ENCODE assay signal across 9 mouse cellular contexts in the genomic region with DNA sequence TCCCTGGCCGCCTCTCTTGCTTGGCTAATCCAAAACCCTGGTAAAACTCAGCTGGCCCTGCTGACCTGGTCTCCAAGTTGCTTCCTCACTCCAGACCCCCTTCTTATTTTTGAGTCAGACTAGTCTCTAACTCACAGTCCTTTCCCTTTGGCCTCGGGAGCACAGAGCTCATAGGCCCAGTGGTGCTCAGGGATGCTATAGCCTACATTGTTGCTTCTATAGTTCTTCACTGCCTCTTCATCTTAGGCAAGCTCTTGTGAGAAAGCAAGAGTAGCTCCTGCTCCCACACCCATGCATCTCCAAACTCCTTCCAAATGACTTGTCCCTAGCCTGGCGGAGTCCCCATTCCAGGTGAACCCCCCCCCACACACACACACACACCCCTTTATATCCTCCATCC. TPM values are rescaled to one million over a fixed set of nuclear protein-coding genes. Genes with fewer than 3 reads are reported as not detected.
DNase-seq lines count a peak whose midpoint lies in the region; ATAC-seq lines count a peak whose summit lies in the region.
"Had no signal": no experiment of that assay in that cellular context is flagged by ENCODE, and none has a peak within 500 bp of the region (broad histone marks: within the 10 kb centered on the region; RNA-seq: fewer than 3 reads in every experiment).

No protein-coding gene starts in this region.

- peak overlapping the region; percentile 92 for H3K4me3 ChIP-seq in heart, embryonic 12.5 days
- peak overlapping the region; percentile 86 to 97 for H3K4me3 ChIP-seq in heart, embryonic 14.5 days (ENCODE audit: control insufficient read depth in 1 of 2, insufficient read depth in 1 of 2, low read depth in 1 of 2, low read length in 2 of 2)
- H3K4me3 ChIP-seq in liver, embryonic 13.5 days (replicated peaks), result peak overlapping the region; percentile 75

- peak overlapping the region; percentile 91 for H3K9ac ChIP-seq in heart, embryonic 12.5 days
- H3K9ac ChIP-seq in heart, embryonic 14.5 days (ENCODE audit: low read length), result peak overlapping the region; percentile 95
- H3K9ac ChIP-seq in liver, embryonic 13.5 days, result peak overlapping the region; percentile 83

- H3K36me3 ChIP-seq in heart, embryonic 12.5 days, result peaks cover 40% of the 10 kb centered on the region
- H3K36me3 ChIP-seq in heart, embryonic 14.5 days (ENCODE audit: control insufficient read depth, insufficient read depth, low read length), result peaks cover 38% of the 10 kb centered on the region
- H3K36me3 ChIP-seq in liver, embryonic 13.5 days, result peaks cover 43% of the 10 kb centered on the region

- peaks cover 22% of the 10 kb centered on the region for H3K4me1 ChIP-seq in heart, embryonic 12.5 days (replicated peaks)
- H3K4me1 ChIP-seq in heart, embryonic 14.5 days (ENCODE audit: control insufficient read depth in 2 of 2, insufficient read depth in 2 of 2, low read length in 2 of 2), result peaks cover 3 to 11% of the 10 kb centered on the region in 2 experiments
- H3K4me1 ChIP-seq in liver, embryonic 13.5 days (replicated peaks), result peaks cover 61% of the 10 kb centered on the region

- H3K9me3 ChIP-seq in heart, embryonic 12.5 days (replicated peaks), result no peaks in the 10 kb centered on the region
- no peaks in the 10 kb centered on the region for H3K9me3 ChIP-seq in heart, embryonic 14.5 days (ENCODE audit: control insufficient read depth, low read length)
- H3K9me3 ChIP-seq in liver, embryonic 13.5 days (replicated peaks), result no peaks in the 10 kb centered on the region

- H3K27me3 ChIP-seq in heart, embryonic 12.5 days (replicated peaks), result no peaks in the 10 kb centered on the region
- H3K27me3 ChIP-seq in heart, embryonic 14.5 days (ENCODE audit: control insufficient read depth, insufficient read depth, low read length), result no peaks in the 10 kb centered on the region
- no peaks in the 10 kb centered on the region for H3K27me3 ChIP-seq in liver, embryonic 13.5 days

- intact Hi-C loops in heart, postnatal 14 days (cut with DNase I), result loop anchor here (5.0 kb wide), 1 partner anchor 40 kb away; the partner anchor contains the start of genes Dnajb1 and Tecr

- ATAC-seq in heart, embryonic 12.5 days (ENCODE audit: insufficient number of reproducible peaks, low FRiP score), result no peak
- no peak for ATAC-seq in heart, embryonic 14.5 days (ENCODE audit: insufficient number of reproducible peaks, insufficient read depth, low FRiP score, low read depth)
- ATAC-seq in liver, embryonic 13.5 days (ENCODE audit: low read depth), result no peak

- no peak overlapping the region for H3K27ac ChIP-seq in heart, embryonic 12.5 days (ENCODE audit: poor library complexity, severe bottlenecking)
- 0 out of 4 replicates have a peak overlapping the region, but pooled peaks of 1 of the 2 experiments have one; percentile 78 for H3K27ac ChIP-seq in heart, embryonic 14.5 days (replicated peaks in 1 of 2; ENCODE audit: control insufficient read depth in 1 of 2, insufficient read depth in 1 of 2, low read depth in 2 of 2, low read length in 2 of 2)
- peak overlapping the region; percentile 79 for H3K27ac ChIP-seq in liver, embryonic 13.5 days

- 61% methylated on average over 3 of the region's 3 CpGs for WGBS in heart, embryonic 12.5 days
- 58% methylated on average over 3 of the region's 3 CpGs for WGBS in heart, embryonic 14.5 days
- 50% methylated on average over 3 of the region's 3 CpGs for WGBS in liver, embryonic 13.5 days (ENCODE audit: insufficient replicate concordance)

- peak overlapping the region; percentile 94 for H3K4me2 ChIP-seq in heart, embryonic 12.5 days
- H3K4me2 ChIP-seq in heart, embryonic 14.5 days (ENCODE audit: low read length), result peak overlapping the region; percentile 82
- H3K4me2 ChIP-seq in liver, embryonic 13.5 days, result peak overlapping the region; percentile 76

- DNase-seq in heart, postnatal 14 days, result no peak
- peak; percentile 4 for DNase-seq in MEL-GATA-1-ER (ENCODE audit: extremely low read depth, low read depth)
- DNase-seq in liver, embryonic 13.5 days, result no peak
- no peak for DNase-seq in natural killer cell, adult 2 months (ENCODE audit: low spot score in 2 of 2)
- DNase-seq in adrenal gland, postnatal 4 days (ENCODE audit: low spot score in 2 of 2), result no peak
- no peak for DNase-seq in spleen, postnatal 36 days (ENCODE audit: low spot score in 2 of 2)

RNA-seq across cellular contexts. Expression of gene Ndufb7, which starts 1.2 kb away (rescaled TPM):
- 547 and 555 TPM in 2 replicates for polyA plus RNA-seq in heart, embryonic 12.5 days (2016; fragmentation: Nextera tagmentation; extraction: Ambion mirVana)
- total RNA-seq in heart, postnatal 14 days (2021), result 100 to 1,000 TPM; 675 to 683 TPM
- polyA plus RNA-seq in heart, embryonic 14.5 days (2014; fragmentation: Nextera tagmentation; extraction: Ambion mirVana), result 717 and 718 TPM in 2 replicates
- polyA plus RNA-seq in liver, embryonic 13.5 days (2015; fragmentation: Nextera tagmentation; extraction: Ambion mirVana), result 268 and 288 TPM in 2 replicates
- 100 to 1,000 TPM; 215 to 223 TPM for total RNA-seq in adrenal gland, postnatal 4 days (2021)

RNA-seq across cellular contexts. Expression of gene Olfr370, which starts 32.1 kb away (rescaled TPM):
- polyA plus RNA-seq in heart, embryonic 12.5 days (2016; fragmentation: Nextera tagmentation; extraction: Ambion mirVana), result not detected in 2 replicates
- not detected for total RNA-seq in heart, postnatal 14 days (2021)
- not detected in 2 replicates for polyA plus RNA-seq in heart, embryonic 14.5 days (2014; fragmentation: Nextera tagmentation; extraction: Ambion mirVana)
- not detected in 2 replicates for polyA plus RNA-seq in liver, embryonic 13.5 days (2015; fragmentation: Nextera tagmentation; extraction: Ambion mirVana)
- not detected for total RNA-seq in adrenal gland, postnatal 4 days (2021)
- total RNA-seq: layer of hippocampus, postnatal 10 days had no signal

RNA-seq across cellular contexts. Expression of gene Tecr, which starts 40.1 kb away (rescaled TPM):
- 445 and 456 TPM in 2 replicates for polyA plus RNA-seq in heart, embryonic 12.5 days (2016; fragmentation: Nextera tagmentation; extraction: Ambion mirVana)
- total RNA-seq in heart, postnatal 14 days (2021), result 100 to 1,000 TPM; 184 to 210 TPM
- 461 and 507 TPM in 2 replicates for polyA plus RNA-seq in heart, embryonic 14.5 days (2014; fragmentation: Nextera tagmentation; extraction: Ambion mirVana)
- 334 and 348 TPM in 2 replicates for polyA plus RNA-seq in liver, embryonic 13.5 days (2015; fragmentation: Nextera tagmentation; extraction: Ambion mirVana)
- total RNA-seq in adrenal gland, postnatal 4 days (2021), result 100 to 1,000 TPM; 369 to 378 TPM

RNA-seq across cellular contexts. Expression of gene Dnajb1, which starts 40.3 kb away (rescaled TPM):
- polyA plus RNA-seq in heart, embryonic 12.5 days (2016; fragmentation: Nextera tagmentation; extraction: Ambion mirVana), result 45.1 and 47.4 TPM in 2 replicates
- total RNA-seq in heart, postnatal 14 days (2021), result 10 to 100 TPM; 13.9 to 18.2 TPM
- polyA plus RNA-seq in heart, embryonic 14.5 days (2014; fragmentation: Nextera tagmentation; extraction: Ambion mirVana), result 37.0 and 38.2 TPM in 2 replicates
- 54.5 and 59.6 TPM in 2 replicates for polyA plus RNA-seq in liver, embryonic 13.5 days (2015; fragmentation: Nextera tagmentation; extraction: Ambion mirVana)
- total RNA-seq in adrenal gland, postnatal 4 days (2021), result 10 to 100 TPM; 29.4 to 29.9 TPM
